Mouse (Mus musculus): ENCODE data around the gene Rlbp1. TPM values are rescaled to one million over a fixed set of nuclear protein-coding genes. Genes with fewer than 3 reads are reported as not detected.

Gene Rlbp1
- polyA plus RNA-seq, 1 experiment from 2014 or later = not detected

DNA sequence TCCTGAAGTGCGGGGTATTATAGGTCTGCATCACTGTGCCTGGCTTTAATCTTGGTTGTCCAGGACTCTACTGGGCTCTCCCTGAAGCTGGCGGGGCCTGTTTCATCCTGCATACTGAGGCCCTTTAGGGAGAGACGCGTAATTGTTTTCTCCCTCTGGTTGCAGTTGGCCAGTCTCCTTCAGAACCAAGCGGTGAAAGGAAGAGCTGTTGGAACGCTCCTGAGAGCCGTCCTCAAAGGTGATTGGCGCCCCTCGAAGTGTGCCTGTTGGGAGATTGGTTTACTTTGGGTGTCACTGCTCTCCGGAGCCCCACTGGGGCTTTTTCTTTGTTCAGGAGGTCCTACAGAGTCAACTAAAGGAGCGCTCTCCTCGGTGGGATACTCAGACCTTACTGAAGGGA lies 12.1 kb upstream of the Rlbp1 start:
- 69% methylated on average over 12 of the region's 12 CpGs for WGBS
- H3K4me1 ChIP-seq (ENCODE audit: control insufficient read depth in 2 of 2, insufficient read depth in 2 of 2, low read length in 2 of 2) = no peaks in the 10 kb centered on the region
- H3K36me3 ChIP-seq (ENCODE audit: control insufficient read depth, insufficient read depth, low read length) = peaks cover 6% of the 10 kb centered on the region; the same call in 1 of the 2 replicates
- no peak overlapping the region for H3K4me2 ChIP-seq (ENCODE audit: low read length)
- H3K4me3 ChIP-seq (ENCODE audit: control insufficient read depth in 1 of 2, insufficient read depth in 1 of 2, low read depth in 1 of 2, low read length in 2 of 2) = no peak overlapping the region
- no peak for ATAC-seq (ENCODE audit: insufficient number of reproducible peaks, insufficient read depth, low FRiP score, low read depth)
- H3K27ac ChIP-seq (replicated peaks in 1 of 2; ENCODE audit: control insufficient read depth in 1 of 2, insufficient read depth in 1 of 2, low read depth in 2 of 2, low read length in 2 of 2) = no peak overlapping the region
- H3K9ac ChIP-seq (ENCODE audit: low read length) = no peak overlapping the region
- no peaks in the 10 kb centered on the region for H3K27me3 ChIP-seq (ENCODE audit: control insufficient read depth, insufficient read depth, low read length)
- H3K9me3 ChIP-seq (ENCODE audit: control insufficient read depth, low read length) = no peaks in the 10 kb centered on the region

DNA sequence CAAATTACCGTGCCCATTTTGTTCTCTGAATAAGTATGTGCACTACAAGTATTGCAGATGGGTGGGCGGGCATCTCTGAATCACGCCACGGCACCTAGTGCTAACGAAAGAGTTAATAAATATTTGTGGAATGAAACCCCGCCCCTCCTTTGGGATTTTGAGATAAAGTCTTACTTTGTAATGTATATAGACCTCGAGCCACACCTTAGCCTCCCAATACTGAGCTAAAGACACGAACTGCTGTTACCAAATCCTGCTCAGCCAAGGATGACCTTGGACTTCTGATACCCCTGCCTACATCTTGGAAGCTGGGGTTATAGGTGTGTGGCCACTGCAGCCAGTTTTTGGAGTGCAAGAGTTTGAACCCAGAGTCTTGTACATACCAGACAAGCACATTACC lies 11.6 kb upstream of the Rlbp1 start:
- no peak overlapping the region for H3K4me3 ChIP-seq (ENCODE audit: control insufficient read depth in 1 of 2, insufficient read depth in 1 of 2, low read depth in 1 of 2, low read length in 2 of 2)
- no peak overlapping the region for H3K4me2 ChIP-seq (ENCODE audit: low read length)
- H3K9ac ChIP-seq (ENCODE audit: low read length) = no peak overlapping the region
- H3K9me3 ChIP-seq (ENCODE audit: control insufficient read depth, low read length) = no peaks in the 10 kb centered on the region
- no peak overlapping the region for H3K27ac ChIP-seq (replicated peaks in 1 of 2; ENCODE audit: control insufficient read depth in 1 of 2, insufficient read depth in 1 of 2, low read depth in 2 of 2, low read length in 2 of 2)
- WGBS = 83% methylated on average over 8 of the region's 8 CpGs
- H3K4me1 ChIP-seq (ENCODE audit: control insufficient read depth in 2 of 2, insufficient read depth in 2 of 2, low read length in 2 of 2) = no peaks in the 10 kb centered on the region
- peaks cover 1% of the 10 kb centered on the region; the same call in 1 of the 2 replicates for H3K36me3 ChIP-seq (ENCODE audit: control insufficient read depth, insufficient read depth, low read length)
- H3K27me3 ChIP-seq (ENCODE audit: control insufficient read depth, insufficient read depth, low read length) = no peaks in the 10 kb centered on the region
- ATAC-seq (ENCODE audit: insufficient number of reproducible peaks, insufficient read depth, low FRiP score, low read depth) = no peak

DNA sequence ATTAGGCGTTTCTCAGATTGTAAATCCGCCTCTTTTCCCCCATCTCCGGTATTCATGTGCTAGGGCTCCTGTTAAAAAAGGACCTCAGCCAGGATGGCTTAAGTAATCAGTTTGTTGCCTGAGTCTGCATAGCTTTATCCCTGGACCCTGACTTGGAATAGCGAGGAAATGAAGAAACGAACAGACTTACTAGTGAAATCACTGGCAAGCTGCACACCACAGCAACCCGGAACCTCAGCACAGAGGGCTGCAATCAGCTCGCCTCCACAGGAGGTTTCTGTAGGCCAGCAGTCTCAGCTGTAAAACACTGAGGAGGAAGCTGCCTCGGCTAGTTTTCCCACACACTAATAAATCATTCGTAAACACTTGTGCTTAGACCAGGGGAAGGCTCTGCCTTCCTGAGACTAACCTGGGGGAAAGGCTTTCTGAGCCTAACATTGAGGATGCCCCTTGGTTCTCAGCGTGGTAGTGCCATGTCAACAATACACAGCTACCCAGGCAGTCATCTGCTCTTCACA lies 10.7 kb upstream of the Rlbp1 start:
- Histone ChIP-seq H3K27me3 (ENCODE audit: control insufficient read depth, insufficient read depth, low read length) (no peaks in the 10 kb centered on the region), H3K4me3 (ENCODE audit: control insufficient read depth in 1 of 2, insufficient read depth in 1 of 2, low read depth in 1 of 2, low read length in 2 of 2) (no peak overlapping the region), H3K9ac (ENCODE audit: low read length) (no peak overlapping the region), H3K4me2 (ENCODE audit: low read length) (no peak overlapping the region), H3K9me3 (ENCODE audit: control insufficient read depth, low read length) (no peaks in the 10 kb centered on the region), H3K36me3 (ENCODE audit: control insufficient read depth, insufficient read depth, low read length) (no peaks in the 10 kb centered on the region; the same call in 1 of the 2 replicates), H3K4me1 (ENCODE audit: control insufficient read depth in 2 of 2, insufficient read depth in 2 of 2, low read length in 2 of 2) (peaks cover 2 to 5% of the 10 kb centered on the region in 2 experiments; a peak in 2 of 4 replicates), H3K27ac (replicated peaks in 1 of 2; ENCODE audit: control insufficient read depth in 1 of 2, insufficient read depth in 1 of 2, low read depth in 2 of 2, low read length in 2 of 2) (no peak overlapping the region)
- no peak for ATAC-seq (ENCODE audit: insufficient number of reproducible peaks, insufficient read depth, low FRiP score, low read depth)
- 86% methylated on average over 10 of the region's 10 CpGs for WGBS

DNA sequence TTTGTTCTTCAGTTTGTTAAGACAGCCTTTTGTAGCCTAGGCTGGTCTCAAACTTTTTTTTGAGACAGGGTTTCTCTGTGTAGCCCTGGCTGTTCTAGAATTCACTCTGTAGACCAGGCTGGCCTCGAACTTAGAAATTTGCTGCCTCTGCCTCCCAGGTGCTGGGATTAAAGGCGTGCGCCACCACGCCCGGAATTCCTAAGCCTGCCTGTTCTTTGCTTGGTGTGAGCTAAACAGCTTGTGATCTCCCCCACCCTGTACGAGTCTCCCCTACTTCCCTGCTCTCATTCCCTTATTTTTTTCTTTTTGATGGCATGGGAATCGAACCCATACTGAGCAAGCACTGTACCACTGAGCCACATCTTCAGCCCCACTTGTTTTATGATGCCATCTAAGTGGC lies 8.3 kb upstream of the Rlbp1 start:
- 86% methylated on average over 7 of the region's 7 CpGs for WGBS
- H3K27ac ChIP-seq (replicated peaks in 1 of 2; ENCODE audit: control insufficient read depth in 1 of 2, insufficient read depth in 1 of 2, low read depth in 2 of 2, low read length in 2 of 2) = no peak overlapping the region
- H3K4me2 ChIP-seq (ENCODE audit: low read length) = no peak overlapping the region
- ATAC-seq (ENCODE audit: insufficient number of reproducible peaks, insufficient read depth, low FRiP score, low read depth) = no peak
- no peaks in the 10 kb centered on the region for H3K9me3 ChIP-seq (ENCODE audit: control insufficient read depth, low read length)
- no peaks in the 10 kb centered on the region for H3K27me3 ChIP-seq (ENCODE audit: control insufficient read depth, insufficient read depth, low read length)
- peaks cover 2 to 6% of the 10 kb centered on the region in 2 experiments; a peak in 2 of 4 replicates for H3K4me1 ChIP-seq (ENCODE audit: control insufficient read depth in 2 of 2, insufficient read depth in 2 of 2, low read length in 2 of 2)
- no peak overlapping the region for H3K9ac ChIP-seq (ENCODE audit: low read length)
- no peak overlapping the region for H3K4me3 ChIP-seq (ENCODE audit: control insufficient read depth in 1 of 2, insufficient read depth in 1 of 2, low read depth in 1 of 2, low read length in 2 of 2)
- H3K36me3 ChIP-seq (ENCODE audit: control insufficient read depth, insufficient read depth, low read length) = no peaks in the 10 kb centered on the region; the same call in 1 of the 2 replicates

DNA sequence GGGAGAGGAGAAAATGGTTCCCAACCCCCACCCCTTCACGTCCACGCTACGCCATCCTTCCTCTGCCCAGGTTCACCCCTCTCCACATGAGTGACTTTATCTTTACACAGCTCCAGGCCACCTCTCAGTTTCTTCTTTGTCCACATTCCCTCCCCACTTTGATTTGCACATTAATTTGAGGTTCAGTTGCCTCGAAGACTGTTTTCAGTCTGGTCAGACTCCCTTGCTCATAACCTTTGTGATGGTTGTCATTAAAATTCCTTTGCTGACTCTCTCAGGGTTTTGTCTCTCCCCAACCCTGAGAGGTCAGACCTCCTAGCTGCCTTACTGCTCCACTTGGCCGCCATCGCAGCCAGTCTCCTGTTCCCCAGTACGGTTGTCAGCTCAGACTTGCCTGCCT lies 7.8 kb upstream of the Rlbp1 start:
- Histone ChIP-seq H3K4me3 (ENCODE audit: control insufficient read depth in 1 of 2, insufficient read depth in 1 of 2, low read depth in 1 of 2, low read length in 2 of 2) (no peak overlapping the region), H3K9me3 (ENCODE audit: control insufficient read depth, low read length) (no peaks in the 10 kb centered on the region), H3K4me1 (ENCODE audit: control insufficient read depth in 2 of 2, insufficient read depth in 2 of 2, low read length in 2 of 2) (peaks cover 2 to 6% of the 10 kb centered on the region in 2 experiments; a peak in 2 of 4 replicates), H3K36me3 (ENCODE audit: control insufficient read depth, insufficient read depth, low read length) (no peaks in the 10 kb centered on the region; the same call in 1 of the 2 replicates), H3K27me3 (ENCODE audit: control insufficient read depth, insufficient read depth, low read length) (no peaks in the 10 kb centered on the region), H3K4me2 (ENCODE audit: low read length) (no peak overlapping the region), H3K9ac (ENCODE audit: low read length) (no peak overlapping the region), H3K27ac (replicated peaks in 1 of 2; ENCODE audit: control insufficient read depth in 1 of 2, insufficient read depth in 1 of 2, low read depth in 2 of 2, low read length in 2 of 2) (no peak overlapping the region)
- ATAC-seq (ENCODE audit: insufficient number of reproducible peaks, insufficient read depth, low FRiP score, low read depth) = no peak
- 77% methylated on average over 7 of the region's 7 CpGs for WGBS

DNA sequence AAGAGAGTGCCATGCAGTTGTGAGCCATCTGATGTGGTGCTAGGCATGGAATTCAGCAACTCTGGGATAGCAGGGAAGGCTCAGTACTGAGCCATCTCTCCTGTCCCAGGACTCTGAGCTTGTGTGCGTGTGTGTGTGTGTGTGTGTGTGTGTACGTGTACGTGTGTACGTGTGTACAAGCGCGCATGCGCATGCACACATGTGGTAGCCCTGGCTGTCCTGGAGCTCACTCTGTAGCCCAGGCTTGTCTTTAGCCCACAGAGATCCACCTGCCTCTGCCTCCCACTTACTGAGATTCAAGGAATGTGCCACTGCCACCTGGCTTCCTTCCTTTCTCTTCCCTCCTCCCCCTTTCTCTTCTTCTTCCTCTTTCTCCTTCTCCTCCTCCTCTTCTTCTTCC lies 7.1 kb upstream of the Rlbp1 start:
- Histone ChIP-seq H3K27me3 (ENCODE audit: control insufficient read depth, insufficient read depth, low read length) (no peaks in the 10 kb centered on the region), H3K36me3 (ENCODE audit: control insufficient read depth, insufficient read depth, low read length) (no peaks in the 10 kb centered on the region; the same call in 1 of the 2 replicates), H3K9me3 (ENCODE audit: control insufficient read depth, low read length) (no peaks in the 10 kb centered on the region), H3K4me3 (ENCODE audit: control insufficient read depth in 1 of 2, insufficient read depth in 1 of 2, low read depth in 1 of 2, low read length in 2 of 2) (no peak overlapping the region), H3K4me1 (ENCODE audit: control insufficient read depth in 2 of 2, insufficient read depth in 2 of 2, low read length in 2 of 2) (peaks cover 2 to 6% of the 10 kb centered on the region in 2 experiments; a peak in 2 of 4 replicates), H3K4me2 (ENCODE audit: low read length) (no peak overlapping the region), H3K9ac (ENCODE audit: low read length) (no peak overlapping the region), H3K27ac (replicated peaks in 1 of 2; ENCODE audit: control insufficient read depth in 1 of 2, insufficient read depth in 1 of 2, low read depth in 2 of 2, low read length in 2 of 2) (no peak overlapping the region)
- no peak for ATAC-seq (ENCODE audit: insufficient number of reproducible peaks, insufficient read depth, low FRiP score, low read depth)
- 97% methylated on average over 7 of the region's 7 CpGs for WGBS

DNA sequence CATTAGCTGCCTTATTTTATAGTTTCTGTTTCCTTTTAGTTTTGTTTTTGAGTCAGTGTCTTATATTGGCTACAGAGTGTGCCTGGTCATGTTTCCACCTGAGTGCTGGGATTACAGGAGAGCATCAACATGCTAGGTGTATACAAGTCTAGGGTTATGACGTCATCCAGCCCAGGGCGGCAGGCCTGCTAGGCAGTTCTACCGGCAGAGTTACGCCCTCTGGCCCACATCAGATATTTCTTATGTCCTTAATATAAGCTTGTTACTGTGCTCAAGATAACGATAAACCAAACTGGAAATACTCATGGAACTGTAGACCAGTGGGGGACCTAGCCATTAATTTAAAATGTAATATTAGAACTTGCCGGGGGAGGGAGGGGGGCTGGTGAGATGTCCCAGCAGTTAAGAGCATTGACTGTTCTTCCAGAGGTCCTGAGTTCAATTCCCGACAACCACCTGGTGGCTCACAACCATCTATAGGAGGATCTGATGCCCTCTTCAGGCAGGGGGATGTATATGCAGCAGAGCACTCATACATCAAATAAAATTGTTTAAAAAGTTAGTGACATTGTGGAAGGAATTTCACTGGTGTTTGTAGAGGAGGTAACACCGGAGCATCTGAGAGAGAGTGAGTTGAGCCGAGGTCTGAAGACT lies 6.1 kb upstream of the Rlbp1 start:
- H3K36me3 ChIP-seq (ENCODE audit: control insufficient read depth, insufficient read depth, low read length) = no peaks in the 10 kb centered on the region; the same call in 1 of the 2 replicates
- peak overlapping the region; percentile 22 to 71; a peak in 3 of 4 replicates for H3K4me3 ChIP-seq (ENCODE audit: control insufficient read depth in 1 of 2, insufficient read depth in 1 of 2, low read depth in 1 of 2, low read length in 2 of 2)
- no peaks in the 10 kb centered on the region for H3K27me3 ChIP-seq (ENCODE audit: control insufficient read depth, insufficient read depth, low read length)
- no peak for ATAC-seq (ENCODE audit: insufficient number of reproducible peaks, insufficient read depth, low FRiP score, low read depth)
- 53% methylated on average over 9 of the region's 9 CpGs for WGBS
- peak overlapping the region; percentile 97 for H3K4me2 ChIP-seq (ENCODE audit: low read length)
- H3K9me3 ChIP-seq (ENCODE audit: control insufficient read depth, low read length) = no peaks in the 10 kb centered on the region
- H3K4me1 ChIP-seq (ENCODE audit: control insufficient read depth in 2 of 2, insufficient read depth in 2 of 2, low read length in 2 of 2) = peaks cover 2 to 6% of the 10 kb centered on the region in 2 experiments; a peak in 2 of 4 replicates
- H3K9ac ChIP-seq (ENCODE audit: low read length) = peak overlapping the region; percentile 74
- H3K27ac ChIP-seq (replicated peaks in 1 of 2; ENCODE audit: control insufficient read depth in 1 of 2, insufficient read depth in 1 of 2, low read depth in 2 of 2, low read length in 2 of 2) = no peak overlapping the region
